Comparison of ENCODE assay signal across 13 mouse cellular contexts in genomic region chr3:86818001-86818585, GRCm38 (mm10).
DNase-seq lines count a peak whose midpoint lies in the region; ATAC-seq lines count a peak whose summit lies in the region.
"Had no signal": no experiment of that assay in that cellular context is flagged by ENCODE, and none has a peak within 500 bp of the region (broad histone marks: within the 10 kb centered on the region; RNA-seq: fewer than 3 reads in every experiment).

No protein-coding gene starts in this region.

- H3K27ac ChIP-seq in limb, embryonic 13.5 days, result no peak overlapping the region
- H3K27ac ChIP-seq: kidney, postnatal 0 days; left cerebral cortex, adult 2 months had no signal

- peak; percentile 54; the same call in 1 of the 2 replicates for ATAC-seq in limb, embryonic 13.5 days (ENCODE audit: low FRiP score, low read depth)
- ATAC-seq: Patski had no signal

- peak overlapping the region; percentile 41 for H3K4me2 ChIP-seq in limb, embryonic 13.5 days (replicated peaks)

- 28% methylated on average over 13 of the region's 13 CpGs for WGBS in limb, embryonic 13.5 days

- peak; percentile 15 for DNase-seq in kidney, adult 9 months
- no peak for DNase-seq in kidney, postnatal 10 days
- peak; percentile 70 for DNase-seq in cerebellum, adult 11 months
- DNase-seq in cerebellum, postnatal 25 days, result peak; percentile 85 to 91
- DNase-seq in MN1 (ENCODE audit: low spot score), result no peak
- DNase-seq in thymus, postnatal 4 days, result no peak
- DNase-seq in thymus, adult 18-20 months, result no peak
- DNase-seq: adrenal gland, postnatal 14 days; right cerebral cortex, adult 18-20 months had no signal

- no peaks in the 10 kb centered on the region for H3K27me3 ChIP-seq in limb, embryonic 13.5 days
- H3K27me3 ChIP-seq: Patski had no signal

- H3K4me3 ChIP-seq in limb, embryonic 13.5 days, result no peak overlapping the region
- H3K4me3 ChIP-seq: left cerebral cortex, adult 2 months had no signal

- peak overlapping the region; percentile 35 for H3K9ac ChIP-seq in limb, embryonic 13.5 days

- H3K36me3 ChIP-seq in limb, embryonic 13.5 days, result no peaks in the 10 kb centered on the region

- H3K4me1 ChIP-seq in limb, embryonic 13.5 days, result peaks cover 39% of the 10 kb centered on the region

- H3K9me3 ChIP-seq in limb, embryonic 13.5 days, result no peaks in the 10 kb centered on the region

Comparison
In these comparisons a context has a peak if more than half of its experiments do, and no peak if none do; other contexts are left out.
1. DNase-seq: peak in kidney, adult 9 months (single experiment), cerebellum, adult 11 months (single experiment) and cerebellum, postnatal 25 days (2 of 2); none in kidney, postnatal 10 days (single experiment), MN1 (single experiment), thymus, postnatal 4 days (single experiment) and thymus, adult 18-20 months (0 of 2).